27 mouse cellular contexts compared by ENCODE assay signal in genomic region chr13:71146859-71147443, GRCm38 (mm10).
DNase-seq lines count a peak whose midpoint lies in the region; ATAC-seq and TF ChIP-seq lines count a peak whose summit lies in the region.
"Had no signal": no experiment of that assay in that cellular context is flagged by ENCODE, and none has a peak within 500 bp of the region (broad histone marks: within the 10 kb centered on the region; RNA-seq: fewer than 3 reads in every experiment).

No protein-coding gene starts in this region.

- H3K9ac ChIP-seq in hindbrain, postnatal 0 days (replicated peaks; ENCODE audit: low read length) = no peak overlapping the region
- H3K9ac ChIP-seq in kidney, embryonic 14.5 days (ENCODE audit: low read depth, low read length) = no peak overlapping the region
- no peak overlapping the region for H3K9ac ChIP-seq in kidney, postnatal 0 days (ENCODE audit: low read depth, low read length)
- H3K9ac ChIP-seq: forebrain, embryonic 13.5 days; heart, embryonic 12.5 days; heart, embryonic 15.5 days; hindbrain, embryonic 14.5 days had no signal

- no peak for DNase-seq in hindbrain, embryonic 10.5 days (ENCODE audit: low spot score)
- DNase-seq in hindbrain, postnatal 0 days (ENCODE audit: low spot score) = no peak
- no peak for DNase-seq in kidney, adult 8-10 months
- DNase-seq in Patski (ENCODE audit: low read depth, low spot score) = peak; percentile 75
- peak; percentile 20 for DNase-seq in kidney, postnatal 0 days (ENCODE audit: low spot score)
- DNase-seq in c-Kit-positive CD71-positive TER-119-positive erythroid progenitor cells, embryonic 14.5 days (ENCODE audit: low spot score) = no peak
- DNase-seq in retina, postnatal 1 day = no peak
- DNase-seq: adrenal gland, adult 2 months; adrenal gland, postnatal 14 days; B cell, adult 2 months; cerebellum, adult 11-12 months; cerebellum, adult 8-10 months; cerebellum, postnatal 10 days; cerebellum, postnatal 36 days; gastrocnemius, postnatal 10 days; gastrocnemius, postnatal 36 days; heart, postnatal 10 days; heart, postnatal 36 days had no signal

- H3K9me3 ChIP-seq in hindbrain, embryonic 10.5 days = no peaks in the 10 kb centered on the region
- no peaks in the 10 kb centered on the region for H3K9me3 ChIP-seq in hindbrain, postnatal 0 days (ENCODE audit: low read length)
- H3K9me3 ChIP-seq in kidney, embryonic 14.5 days (ENCODE audit: control insufficient read depth, low read length) = no peaks in the 10 kb centered on the region
- H3K9me3 ChIP-seq in kidney, postnatal 0 days (replicated peaks; ENCODE audit: low read length) = no peaks in the 10 kb centered on the region
- H3K9me3 ChIP-seq: forebrain, embryonic 10.5 days; forebrain, embryonic 13.5 days; heart, embryonic 12.5 days; heart, embryonic 15.5 days had no signal

- WGBS in hindbrain, embryonic 10.5 days = 70% methylated on average over 3 of the region's 3 CpGs
- 75% methylated on average over 3 of the region's 3 CpGs for WGBS in hindbrain, postnatal 0 days
- 52% methylated on average over 3 of the region's 3 CpGs for WGBS in kidney, embryonic 14.5 days
- WGBS in kidney, postnatal 0 days = 49% methylated on average over 3 of the region's 3 CpGs

- POLR2A ChIA-PET in Patski (lab: Charles Lee) = no interaction called here

- H3K27ac ChIP-seq in hindbrain, embryonic 10.5 days = peak overlapping the region; percentile 81
- no peak overlapping the region for H3K27ac ChIP-seq in hindbrain, postnatal 0 days
- H3K27ac ChIP-seq in kidney, embryonic 14.5 days (ENCODE audit: low read depth, low read length) = no peak overlapping the region
- H3K27ac ChIP-seq in kidney, postnatal 0 days = no peak overlapping the region
- H3K27ac ChIP-seq: forebrain, embryonic 10.5 days; forebrain, embryonic 13.5 days; heart, embryonic 15.5 days; hindbrain, embryonic 14.5 days had no signal

- no peaks in the 10 kb centered on the region for H3K36me3 ChIP-seq in hindbrain, embryonic 10.5 days
- H3K36me3 ChIP-seq in hindbrain, postnatal 0 days (ENCODE audit: insufficient read depth, low read length) = no peaks in the 10 kb centered on the region
- no peaks in the 10 kb centered on the region for H3K36me3 ChIP-seq in kidney, embryonic 14.5 days (ENCODE audit: control insufficient read depth, insufficient read depth, low read length)
- no peaks in the 10 kb centered on the region for H3K36me3 ChIP-seq in kidney, postnatal 0 days (ENCODE audit: insufficient read depth, low read length)
- H3K36me3 ChIP-seq: forebrain, embryonic 10.5 days; G1E; heart, embryonic 12.5 days; heart, embryonic 15.5 days had no signal

- TF ChIP-seq CTCF in hindbrain, postnatal 0 days (IDR thresholded peaks at IDR 0.05; ENCODE audit: low read depth) = no peak
- no peak for TF ChIP-seq CTCF in Patski (IDR thresholded peaks at IDR 0.05)
- no peak for TF ChIP-seq CTCF in kidney, postnatal 0 days (IDR thresholded peaks at IDR 0.05; ENCODE audit: low read depth)

- H3K4me2 ChIP-seq in hindbrain, postnatal 0 days (ENCODE audit: low read depth, low read length) = no peak overlapping the region
- no peak overlapping the region for H3K4me2 ChIP-seq in kidney, embryonic 14.5 days (replicated peaks; ENCODE audit: low read depth, low read length)
- no peak overlapping the region for H3K4me2 ChIP-seq in kidney, postnatal 0 days (ENCODE audit: low read length)
- H3K4me2 ChIP-seq: forebrain, embryonic 13.5 days; heart, embryonic 12.5 days; heart, embryonic 15.5 days; hindbrain, embryonic 14.5 days had no signal

- H3K27me3 ChIP-seq in hindbrain, embryonic 10.5 days (ENCODE audit: insufficient read depth, poor library complexity, severe bottlenecking) = peaks cover 34% of the 10 kb centered on the region; the same call in 1 of the 2 replicates
- no peaks in the 10 kb centered on the region for H3K27me3 ChIP-seq in hindbrain, postnatal 0 days (ENCODE audit: insufficient read depth, low read length)
- no peaks in the 10 kb centered on the region; the same call in 1 of the 2 replicates for H3K27me3 ChIP-seq in kidney, embryonic 14.5 days (ENCODE audit: control insufficient read depth, insufficient read depth, low read length)
- H3K27me3 ChIP-seq in Patski = no peaks in the 10 kb centered on the region
- no peaks in the 10 kb centered on the region for H3K27me3 ChIP-seq in kidney, postnatal 0 days (ENCODE audit: insufficient read depth, low read length)
- H3K27me3 ChIP-seq: CH12.LX; heart, embryonic 12.5 days; heart, embryonic 15.5 days had no signal

- in situ Hi-C loops in Patski (cut with MboI; ENCODE audit: low pct_unique_long_range_greater_than_20kb) = loop anchor here (5.0 kb wide), 2 partner anchors 40 to 1475 kb away; no protein-coding TSS in a partner anchor

- no peak overlapping the region for H3K4me3 ChIP-seq in hindbrain, embryonic 10.5 days
- H3K4me3 ChIP-seq in hindbrain, postnatal 0 days (ENCODE audit: low read length) = no peak overlapping the region
- H3K4me3 ChIP-seq in kidney, embryonic 14.5 days (ENCODE audit: low read length) = no peak overlapping the region
- no peak overlapping the region for H3K4me3 ChIP-seq in kidney, postnatal 0 days (replicated peaks; ENCODE audit: low read depth, low read length)
- H3K4me3 ChIP-seq: forebrain, embryonic 10.5 days; forebrain, embryonic 13.5 days; heart, embryonic 12.5 days; heart, embryonic 15.5 days had no signal

- CTCF ChIA-PET in Patski (lab: Charles Lee) = interaction anchor here (0.7 kb wide), 1 partner anchor 64 kb away, joined by 3 read pairs; no protein-coding TSS in a partner anchor

- ATAC-seq in hindbrain, postnatal 0 days = no peak
- peak; percentile 46; the same call in 1 of the 2 replicates for ATAC-seq in kidney, embryonic 14.5 days (ENCODE audit: low FRiP score, low TSS enrichment)
- ATAC-seq in Patski = peak; percentile 61
- ATAC-seq in kidney, postnatal 0 days (replicated peaks; ENCODE audit: low FRiP score, low read depth) = peak; percentile 53
- ATAC-seq: forebrain, embryonic 13.5 days; forebrain, embryonic 16.5 days had no signal

- H3K4me1 ChIP-seq in hindbrain, embryonic 10.5 days (replicated peaks) = peaks cover 32% of the 10 kb centered on the region
- H3K4me1 ChIP-seq in hindbrain, postnatal 0 days (ENCODE audit: insufficient read depth, low read length) = no peaks in the 10 kb centered on the region
- 0 out of 2 replicates have a peak, but pooled peaks cover 3% of the 10 kb centered on the region for H3K4me1 ChIP-seq in kidney, embryonic 14.5 days (ENCODE audit: control insufficient read depth, insufficient read depth, low read length)
- H3K4me1 ChIP-seq in kidney, postnatal 0 days (replicated peaks; ENCODE audit: insufficient read depth, low read length) = no peaks in the 10 kb centered on the region; the same call in 1 of the 2 replicates
- H3K4me1 ChIP-seq: heart, embryonic 15.5 days had no signal

Comparison
In these comparisons a context has a peak if more than half of its experiments do, and no peak if none do; other contexts are left out.
1. DNase-seq: peak in Patski (single experiment) and kidney, postnatal 0 days (single experiment); none in hindbrain, embryonic 10.5 days (single experiment), hindbrain, postnatal 0 days (single experiment), kidney, adult 8-10 months (0 of 2), c-Kit-positive CD71-positive TER-119-positive erythroid progenitor cells, embryonic 14.5 days (single experiment) and retina, postnatal 1 day (single experiment).